Mouse (Mus musculus) small intestine, adult 2 months (tissue): ENCODE measurements around the gene Polg2. TPM values are rescaled to one million over a fixed set of nuclear protein-coding genes. Genes with fewer than 3 reads are reported as not detected.

Experiments
- H3K27ac ChIP-seq: fragments of 200-500 bp; 2 replicates; pipeline ENCODE4 v1.5.1; 2012; ENCODE audit warnings: low read depth, low read length, control low read depth, inconsistent platforms; ENCODE audit not compliant: insufficient read depth
- H3K27me3 ChIP-seq: fragments of 200-500 bp; 2 replicates; pipeline ENCODE4 v1.6.1; 2012; ENCODE audit warnings: mild to moderate bottlenecking, moderate library complexity, low read length, inconsistent platforms; ENCODE audit not compliant: control insufficient read depth, insufficient read depth
- H3K36me3 ChIP-seq: fragments of 200-500 bp; 2 replicates; pipeline ENCODE4 v1.6.1; 2012; ENCODE audit warnings: mild to moderate bottlenecking, low read length, control low read depth, inconsistent platforms; ENCODE audit not compliant: control insufficient read depth, insufficient read depth
- H3K4me1 ChIP-seq: fragments of 200-500 bp; 2 replicates; pipeline ENCODE4 v1.6.1; 2012; ENCODE audit warnings: low read length, inconsistent platforms, mixed read lengths; ENCODE audit not compliant: control insufficient read depth, insufficient read depth, insufficient read length
- H3K4me3 ChIP-seq: fragments of 200-500 bp; 2 replicates; pipeline ENCODE4 v1.5.1; 2012; ENCODE audit warnings: low read depth, mild to moderate bottlenecking, control low read depth, inconsistent platforms, low read length, moderate library complexity
- CTCF ChIP-seq: fragments of 200-500 bp; IDR thresholded peaks from 2 replicates; pipeline ENCODE4 v1.5.1; 2012; ENCODE audit warnings: low read depth, mild to moderate bottlenecking, control low read depth, inconsistent platforms, low read length, moderate library complexity, mixed read lengths; ENCODE audit not compliant: insufficient replicate concordance, insufficient read length; ENCODE audit errors: extremely low read depth
- POLR2A ChIP-seq: fragments of 200-500 bp; IDR thresholded peaks from 2 replicates; pipeline ENCODE4 v1.6.1; 2012; ENCODE audit warnings: low read depth, mild to moderate bottlenecking, control low read depth, inconsistent platforms, low read length, moderate library complexity
- WGBS: fragments of 180-500 bp; shearing (Covaris S2); methylation state at CpG from one replicate; pipeline ENCODE4 v1.1.7; 2018; 5-methylcytosine and 5-hydroxymethylcytosine counted together
- polyA plus RNA-seq: library from polyadenylated mRNA; depleted of rRNA; stranded (reverse); fragments of >200 nt; gene quantifications from 2 replicates; pipeline ENCODE4 v1.2.3, GENCODE M21; 2012; rRNA removed

The Polg2 gene
- polyA plus RNA-seq, 1 experiment: 11.0 TPM

DNA sequence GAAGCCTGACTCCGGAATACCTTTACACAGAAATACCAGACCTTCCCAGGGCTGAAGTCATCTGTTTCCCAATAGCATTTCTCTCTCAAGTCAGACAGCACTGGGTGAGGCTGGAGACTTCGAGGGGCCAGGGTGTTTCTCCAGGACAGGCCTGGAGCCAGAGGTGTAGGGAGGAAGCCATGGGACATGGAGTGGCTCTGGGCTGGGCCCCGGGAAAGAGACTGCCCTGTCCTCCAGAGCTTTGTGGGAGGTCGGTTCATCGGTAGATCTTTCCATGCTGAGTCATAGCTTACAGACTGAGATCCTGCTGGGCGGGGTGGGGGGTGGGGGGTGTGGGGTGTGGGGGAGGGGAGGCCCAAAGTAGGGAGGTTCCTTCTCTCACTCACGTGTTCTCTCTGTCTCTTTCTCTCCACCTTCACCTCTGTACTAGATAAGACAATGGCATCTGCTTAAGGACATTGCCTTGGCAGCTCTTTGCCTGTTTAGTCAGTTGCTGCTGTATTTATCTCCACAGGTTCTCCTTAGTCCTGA is 56.4 kb downstream of the Polg2 start:
- WGBS: 7% methylated on average over 7 of the region's 7 CpGs
- no peaks in the 10 kb centered on the region for H3K36me3 ChIP-seq
- H3K27me3 ChIP-seq: no peaks in the 10 kb centered on the region
- H3K4me1 ChIP-seq: peaks cover 23% of the 10 kb centered on the region
- no peak overlapping the region for H3K4me3 ChIP-seq
- TF ChIP-seq POLR2A: no peak
- peak overlapping the region; percentile 58 for H3K27ac ChIP-seq

DNA sequence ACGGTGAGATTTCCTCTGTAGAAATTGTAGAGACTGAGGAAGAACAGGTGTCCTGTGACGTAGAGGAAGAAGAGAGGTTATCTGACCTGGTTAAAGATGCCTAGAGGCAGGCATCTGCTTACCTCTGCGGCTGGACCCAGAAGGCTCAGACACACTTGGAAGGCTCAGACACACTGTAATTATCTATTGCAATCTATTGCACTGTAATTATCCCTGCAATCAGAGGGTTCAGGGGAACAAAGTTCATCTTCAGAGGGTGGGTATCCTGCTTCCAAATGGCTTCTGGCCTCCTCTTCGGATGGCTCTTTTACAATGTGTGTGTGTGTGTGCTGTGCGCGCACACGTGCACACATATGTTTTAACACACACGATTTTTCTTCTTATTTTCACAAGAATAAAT is 59.0 kb downstream of the Polg2 start:
- H3K27me3 ChIP-seq: no peaks in the 10 kb centered on the region
- no peak for TF ChIP-seq CTCF
- TF ChIP-seq POLR2A: no peak
- peaks cover 23% of the 10 kb centered on the region for H3K4me1 ChIP-seq
- H3K36me3 ChIP-seq: no peaks in the 10 kb centered on the region
- H3K27ac ChIP-seq: no peak overlapping the region
- H3K4me3 ChIP-seq: no peak overlapping the region
- 30% methylated on average over 8 of the region's 8 CpGs for WGBS

Other genes starting within 250 kb of the Polg2 start
- 7.9 and 9.7 TPM in 2 replicates for gene Tex2, start 166.1 kb downstream of the Polg2 start, polyA plus RNA-seq
- gene Pecam1, start 28.9 kb downstream of the Polg2 start, polyA plus RNA-seq: 6.3 and 10.7 TPM in 2 replicates
- 0.30 and 0.77 TPM in 2 replicates for gene Milr1, start 28.3 kb downstream of the Polg2 start, polyA plus RNA-seq
- gene Ddx5, start 9.6 kb upstream of the Polg2 start, polyA plus RNA-seq: 247 and 493 TPM in 2 replicates
- gene Cep95, start 9.7 kb upstream of the Polg2 start, polyA plus RNA-seq: 0.37 and 0.95 TPM in 2 replicates
- gene Smurf2, start 141.2 kb upstream of the Polg2 start, polyA plus RNA-seq: 3.0 and 5.9 TPM in 2 replicates
- gene Kpna2, start 220.0 kb upstream of the Polg2 start, polyA plus RNA-seq: 11.9 and 15.2 TPM in 2 replicates
- 1.3 and 2.7 TPM in 2 replicates for gene 1810010H24Rik, start 246.1 kb upstream of the Polg2 start, polyA plus RNA-seq